Mouse (Mus musculus) liver, embryonic 14.5 days (tissue): ENCODE measurements around the gene Gm10974. TPM values are rescaled to one million over a fixed set of nuclear protein-coding genes. Genes with fewer than 3 reads are reported as not detected.

Source experiments
- ATAC-seq: fragments of 200-750 bp; cut with Nextera tagmentation; 2 replicates; pipeline ENCODE4 v1.8.0; 2017; ENCODE audit warnings: moderate number of reproducible peaks, mild to moderate bottlenecking, moderate library complexity; ENCODE audit not compliant: insufficient read depth
- DNase-seq, 3 experiments: peaks; one replicate each; pipeline ENCODE4 v3.0.0-alpha.2; 2012 to 2013; ENCODE audit warnings: low read depth in 3 of 3, low spot score in 3 of 3
- H3K27ac ChIP-seq: fragments of 300-500 bp; sonication (generic); 2 replicates; pipeline ENCODE4 v1.5.1; 2014; ENCODE audit warnings: moderate library complexity, mild to moderate bottlenecking, control low read depth, inconsistent platforms
- H3K27me3 ChIP-seq: fragments of 300-500 bp; sonication (generic); 2 replicates; pipeline ENCODE4 v1.6.1; 2014; ENCODE audit warnings: mild to moderate bottlenecking, low read length, moderate library complexity; ENCODE audit not compliant: control insufficient read depth, insufficient read depth
- H3K36me3 ChIP-seq: fragments of 300-500 bp; sonication (generic); replicated peaks from 2 replicates; pipeline ENCODE4 v1.6.1; 2014; ENCODE audit warnings: low read depth; ENCODE audit not compliant: control insufficient read depth, insufficient read depth
- H3K4me1 ChIP-seq, 2 experiments: fragments of 200-500 bp in 1 of 2; fragments of 300-500 bp in 1 of 2; sonication (generic) in 1 of 2; replicated peaks; 2 replicates each; pipeline ENCODE4 v1.6.1; 2012 to 2014; ENCODE audit warnings: antibody characterized with exemption in 1 of 2, inconsistent platforms in 1 of 2, low read length in 1 of 2; ENCODE audit not compliant: control insufficient read depth in 2 of 2, insufficient read depth in 2 of 2
- H3K4me2 ChIP-seq: fragments of 300-500 bp; sonication (generic); 2 replicates; pipeline ENCODE4 v1.6.1; 2014; ENCODE audit warnings: low read depth, mild to moderate bottlenecking, control low read depth, moderate library complexity
- H3K4me3 ChIP-seq, 2 experiments: fragments of 200-500 bp in 1 of 2; fragments of 300-500 bp in 1 of 2; sonication (generic) in 1 of 2; 2 replicates each; pipeline ENCODE4 v1.5.1; 2012 to 2014; ENCODE audit warnings: low read depth in 2 of 2, low read length in 2 of 2, mild to moderate bottlenecking in 2 of 2, control low read depth in 1 of 2, inconsistent platforms in 1 of 2, moderate library complexity in 1 of 2; ENCODE audit not compliant: insufficient read depth in 1 of 2
- H3K9ac ChIP-seq: fragments of 300-500 bp; sonication (generic); replicated peaks from 2 replicates; pipeline ENCODE4 v1.6.1; 2014; ENCODE audit warnings: mild to moderate bottlenecking, control low read depth, moderate library complexity
- H3K9me3 ChIP-seq: fragments of 300-500 bp; sonication (generic); 2 replicates; pipeline ENCODE4 v1.6.1; 2016; ENCODE audit warnings: low read length, mixed read lengths; ENCODE audit not compliant: control insufficient read depth
- CTCF ChIP-seq: IDR thresholded peaks from 2 replicates; pipeline ENCODE4 v1.5.1; 2016; ENCODE audit warnings: antibody characterized with exemption, low read depth, control low read depth
- EP300 ChIP-seq: IDR thresholded peaks from 2 replicates; pipeline ENCODE4 v1.6.1; 2016; ENCODE audit warnings: antibody characterized with exemption, low read depth
- WGBS: fragments of 180-500 bp; shearing (Covaris S2); extraction: QIAGEN DNeasy Blood & Tissue Kit; methylation state at CpG from one replicate; pipeline ENCODE4 v1.1.7; 2014; ENCODE audit not compliant: insufficient replicate concordance; 5-methylcytosine and 5-hydroxymethylcytosine counted together
- polyA plus RNA-seq, 2 experiments: library from polyadenylated mRNA; depleted of rRNA in 1 of 2; stranded (reverse) in 1 of 2; unstranded in 1 of 2; fragments of >200 nt; fragmentation: Nextera tagmentation in 1 of 2; extraction: Ambion mirVana in 1 of 2; gene quantifications; 2 replicates each; pipeline versions ENCODE4 v1.2.1 to v1.2.3; 2012 to 2014

Gene Gm10974
- polyA plus RNA-seq, 2 experiments, result not detected

DNA sequence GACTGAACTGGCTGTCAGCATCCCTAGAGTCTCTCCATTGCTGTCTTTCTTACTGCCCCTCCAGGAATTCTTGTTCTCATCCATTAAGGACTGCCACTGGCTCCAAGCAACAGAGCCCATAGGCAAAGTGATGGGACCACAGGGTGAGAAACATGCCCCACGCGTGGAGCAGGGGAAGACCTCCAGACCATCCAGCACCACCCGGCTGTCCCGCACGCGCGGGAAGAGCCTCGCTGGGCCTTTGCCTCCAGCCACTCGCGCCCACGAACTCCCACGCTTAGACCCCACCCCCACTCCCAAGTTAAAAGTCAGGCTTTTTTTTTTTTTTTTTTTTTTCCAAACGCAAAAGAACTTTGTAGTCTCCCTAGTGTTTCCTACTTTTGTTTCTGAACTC is 21.7 kb downstream of the Gm10974 start:
- H3K36me3 ChIP-seq, result no peaks in the 10 kb centered on the region
- no peak for ATAC-seq
- H3K27ac ChIP-seq, result no peak overlapping the region
- no peak for DNase-seq
- TF ChIP-seq EP300, result no peak
- no peak for TF ChIP-seq CTCF
- H3K4me1 ChIP-seq, result peaks cover 0 to 15% of the 10 kb centered on the region in 2 experiments; a peak in 1 of 4 replicates
- no peaks in the 10 kb centered on the region for H3K9me3 ChIP-seq
- peak overlapping the region; percentile 70 to 78 for H3K4me3 ChIP-seq
- H3K27me3 ChIP-seq, result no peaks in the 10 kb centered on the region; the same call in 1 of the 2 replicates
- peak overlapping the region; percentile 64 for H3K9ac ChIP-seq
- WGBS, result 3% methylated on average over 13 of the region's 13 CpGs
- peak overlapping the region; percentile 90 for H3K4me2 ChIP-seq

DNA sequence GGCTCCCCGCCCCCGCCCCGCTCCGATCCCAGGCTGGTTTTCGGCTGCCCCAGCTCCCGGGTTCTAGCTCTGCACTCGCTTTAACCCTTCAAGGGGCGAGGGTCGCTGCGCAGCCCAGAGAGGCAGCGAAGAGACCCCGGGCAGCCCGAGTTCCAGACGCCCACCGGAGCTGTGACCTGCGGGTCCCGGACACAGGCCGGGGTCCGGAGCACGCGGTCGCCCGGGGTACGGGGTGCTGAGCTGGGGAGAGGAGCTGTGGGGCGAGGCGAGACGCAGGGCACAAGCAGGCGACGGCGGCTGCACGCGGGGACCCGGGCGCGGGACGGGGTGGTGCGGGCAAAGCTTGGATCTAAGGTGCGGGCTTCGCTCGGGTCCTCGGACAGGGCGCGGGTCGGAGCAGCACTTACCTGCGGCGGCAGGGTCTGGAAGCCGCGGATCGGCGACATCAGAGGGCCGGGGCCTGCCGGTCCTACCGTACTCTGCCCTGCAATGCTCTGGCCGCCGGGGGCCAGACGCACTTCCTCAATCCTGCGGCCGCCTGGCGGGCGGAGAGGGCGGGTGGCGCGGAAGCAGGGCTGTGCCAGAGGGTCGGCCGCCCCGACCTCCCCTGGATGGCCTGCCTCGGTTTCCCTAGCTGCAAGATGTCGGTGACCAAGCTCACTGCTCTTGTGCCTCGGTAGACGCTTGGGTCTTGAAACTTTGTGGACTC is 22.3 kb downstream of the Gm10974 start, which contains the start of gene Lrrk1:
Gene Lrrk1, minus strand, starts transcription at position 538 of the 709 bp plus-strand sequence.
- Histone ChIP-seq H3K36me3 (no peaks in the 10 kb centered on the region), H3K4me1 (peaks cover 0 to 15% of the 10 kb centered on the region in 2 experiments; a peak in 1 of 4 replicates), H3K9ac (peak within 1 kb of the TSS; percentile 64), H3K9me3 (no peaks in the 10 kb centered on the region), H3K27ac (no peak within 1 kb of the TSS), H3K4me3 (peak within 1 kb of the TSS; percentile 70 to 78), H3K27me3 (no peaks in the 10 kb centered on the region; the same call in 1 of the 2 replicates), H3K4me2 (peak within 1 kb of the TSS; percentile 90)
- ATAC-seq (peak; percentile 66), DNase-seq (peak in 2 of 3 experiments; percentile 11 to 27)
- WGBS, result under 1% methylated on average over 68 of the region's 70 CpGs
- no peak for TF ChIP-seq EP300
- peak; percentile 60 for TF ChIP-seq CTCF

DNA sequence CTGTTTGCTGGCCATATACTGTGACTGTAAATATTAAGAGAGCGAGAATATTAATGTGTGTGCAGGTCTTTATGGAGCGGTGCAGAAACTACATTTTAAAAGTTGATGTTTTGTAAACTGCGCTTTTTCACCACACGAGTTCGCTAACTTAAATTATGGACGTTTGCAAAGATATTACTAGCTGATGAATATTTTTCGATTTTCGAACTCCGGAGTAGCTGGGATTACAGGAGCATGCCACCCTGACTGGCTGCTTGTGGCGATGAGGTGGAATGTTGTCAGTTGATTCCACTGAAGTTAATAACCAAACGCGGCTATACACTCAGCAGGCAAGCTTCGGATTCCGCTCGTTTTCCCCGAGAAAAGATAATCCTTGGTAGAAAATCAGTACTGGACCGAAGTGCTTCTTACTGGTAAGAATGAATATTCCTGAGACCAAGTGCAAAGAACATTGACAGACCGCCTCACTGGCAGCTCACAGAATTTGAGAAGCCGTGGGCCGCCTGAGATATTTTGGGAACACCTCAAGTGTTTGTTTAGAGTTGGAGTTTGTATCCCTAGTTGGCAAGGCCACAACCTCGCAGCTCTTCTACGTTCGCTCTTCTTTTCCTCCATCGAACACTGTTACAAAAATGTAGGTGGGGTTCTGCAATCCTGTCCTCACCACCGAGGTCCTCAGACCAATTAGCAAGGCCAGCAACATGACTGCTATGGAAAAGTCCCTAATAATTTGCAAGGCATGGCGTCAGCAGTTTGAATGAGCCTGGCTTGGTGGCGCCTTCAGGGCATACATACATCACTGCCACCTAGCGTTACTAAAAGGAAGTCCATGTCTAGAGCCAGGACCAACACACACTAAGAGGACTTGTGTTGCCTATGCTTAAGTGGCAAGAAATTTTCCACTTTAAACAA is 23.2 kb downstream of the Gm10974 start:
- WGBS, result 16% methylated on average over 28 of the region's 28 CpGs
- Histone ChIP-seq H3K36me3 (no peaks in the 10 kb centered on the region), H3K27me3 (no peaks in the 10 kb centered on the region; the same call in 1 of the 2 replicates), H3K9me3 (no peaks in the 10 kb centered on the region), H3K4me1 (peaks cover 0 to 15% of the 10 kb centered on the region in 2 experiments; a peak in 1 of 4 replicates), H3K27ac (no peak overlapping the region), H3K4me3 (peak overlapping the region; percentile 70 to 78), H3K4me2 (peak overlapping the region; percentile 90), H3K9ac (peak overlapping the region; percentile 64)
- ATAC-seq (peak; percentile 61; the same call in 1 of the 2 replicates), DNase-seq (peak; percentile 56 to 65 (median 56))
- peak; percentile 93 for TF ChIP-seq CTCF
- no peak for TF ChIP-seq EP300

DNA sequence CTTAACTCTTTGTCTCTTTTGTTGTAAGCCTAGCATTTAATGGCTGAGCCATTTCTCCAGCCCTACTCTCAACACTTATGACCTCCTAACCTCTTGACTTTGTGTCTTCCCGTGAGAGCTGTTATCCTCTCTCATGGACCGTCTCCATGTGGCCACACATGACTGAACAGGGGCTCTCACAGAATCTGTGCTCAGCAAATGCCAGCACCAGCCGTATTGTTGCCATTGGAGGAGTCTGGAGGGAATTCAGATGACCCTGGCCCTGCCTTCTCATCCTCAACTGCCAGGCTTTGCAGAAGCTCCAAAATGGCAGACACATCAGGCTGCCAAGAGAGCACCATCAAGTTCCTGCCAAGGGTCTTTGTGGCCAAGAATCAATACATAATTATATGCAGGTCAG is 31.6 kb downstream of the Gm10974 start:
- H3K27me3 ChIP-seq, result no peaks in the 10 kb centered on the region
- no peak for TF ChIP-seq EP300
- TF ChIP-seq CTCF, result no peak
- H3K9me3 ChIP-seq, result no peaks in the 10 kb centered on the region
- H3K4me2 ChIP-seq, result no peak overlapping the region
- H3K4me3 ChIP-seq, result no peak overlapping the region
- ATAC-seq (no peak), DNase-seq (no peak)
- 63% methylated on average over 3 of the region's 3 CpGs for WGBS
- H3K27ac ChIP-seq, result no peak overlapping the region
- no peak overlapping the region for H3K9ac ChIP-seq
- H3K4me1 ChIP-seq, result no peaks in the 10 kb centered on the region
- H3K36me3 ChIP-seq, result no peaks in the 10 kb centered on the region

DNA sequence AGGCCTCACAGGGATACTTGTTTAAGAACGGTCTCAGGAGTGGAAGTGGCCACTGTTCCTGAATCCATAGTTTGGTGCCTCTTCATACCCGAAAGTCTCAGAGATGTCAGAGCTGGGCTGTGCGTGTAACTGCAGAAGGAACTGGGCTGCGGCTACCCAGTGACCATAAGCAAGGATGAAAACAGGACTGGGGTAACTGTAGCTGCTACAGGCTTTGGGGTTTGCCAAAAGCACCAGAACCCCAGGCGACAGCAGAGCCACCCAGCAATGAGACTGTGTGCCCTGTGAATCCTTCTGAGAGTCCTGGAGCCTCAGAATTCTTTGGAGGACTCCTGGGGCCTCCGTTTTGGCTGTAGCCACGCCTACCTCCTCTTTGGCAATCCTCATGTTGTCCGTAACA is 35.9 kb downstream of the Gm10974 start:
- no peak overlapping the region for H3K4me3 ChIP-seq
- H3K36me3 ChIP-seq, result no peaks in the 10 kb centered on the region
- no peaks in the 10 kb centered on the region for H3K27me3 ChIP-seq
- no peaks in the 10 kb centered on the region for H3K9me3 ChIP-seq
- H3K27ac ChIP-seq, result no peak overlapping the region
- H3K9ac ChIP-seq, result no peak overlapping the region
- TF ChIP-seq EP300 (no peak), CTCF (no peak)
- 53% methylated on average over 8 of the region's 8 CpGs for WGBS
- H3K4me2 ChIP-seq, result no peak overlapping the region
- peaks cover 0 to 5% of the 10 kb centered on the region in 2 experiments; a peak in 2 of 4 replicates for H3K4me1 ChIP-seq
- DNase-seq (no peak), ATAC-seq (no peak)
